Mouse (Mus musculus): ENCODE data around the gene Ccni. TPM values are rescaled to one million over a fixed set of nuclear protein-coding genes. Genes with fewer than 3 reads are reported as not detected.

Gene Ccni
- polyA plus RNA-seq, 1 experiment: 146 TPM

- H3K4me1 ChIP-seq (ENCODE audit: control insufficient read depth, insufficient read depth, low read length): no peaks in the 10 kb centered on the region
- no peak overlapping the region for H3K4me3 ChIP-seq (ENCODE audit: control insufficient read depth, low read depth, low read length)
- H3K27me3 ChIP-seq (ENCODE audit: control insufficient read depth, insufficient read depth, low read length): no peaks in the 10 kb centered on the region
- TF ChIP-seq POLR2A (IDR thresholded peaks at IDR 0.05; ENCODE audit: control insufficient read depth, low read depth, low read length): no peak
- no peak for TF ChIP-seq CTCF (IDR thresholded peaks at IDR 0.05; ENCODE audit: control insufficient read depth, insufficient read depth, insufficient replicate concordance, low read depth, low read length)
- H3K36me3 ChIP-seq (ENCODE audit: control insufficient read depth, insufficient read depth, low read length): no peaks in the 10 kb centered on the region
- H3K27ac ChIP-seq (ENCODE audit: control insufficient read depth, insufficient read depth, low read depth, low read length): no peak overlapping the region
Observed at GRCm38 (mm10) chr5:93224549-93224948, 18.3 kb upstream of the Ccni start.

DNA sequence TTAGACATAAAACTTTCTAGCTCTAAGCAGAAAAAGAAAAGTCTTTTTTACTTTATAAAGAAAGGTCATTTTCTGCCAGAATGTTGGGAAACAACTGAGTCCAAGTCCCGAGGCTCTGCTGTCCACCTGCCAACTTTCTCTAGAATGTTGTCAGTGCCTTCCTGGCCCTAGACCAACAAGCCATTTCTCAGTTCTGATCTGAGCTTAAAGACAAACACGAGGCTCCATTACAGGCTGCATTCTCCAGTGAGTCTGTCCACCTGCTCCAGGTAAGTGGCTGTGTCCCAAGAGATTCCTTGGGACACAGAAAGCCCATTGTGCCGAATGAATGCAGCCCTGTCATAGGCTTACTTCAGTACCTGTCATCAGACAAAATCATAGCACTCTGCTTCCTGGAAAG, 15.4 kb upstream of the Ccni start:
- Histone ChIP-seq H3K4me1 (ENCODE audit: control insufficient read depth, insufficient read depth, low read length) (no peaks in the 10 kb centered on the region), H3K36me3 (ENCODE audit: control insufficient read depth, insufficient read depth, low read length) (no peaks in the 10 kb centered on the region), H3K27me3 (ENCODE audit: control insufficient read depth, insufficient read depth, low read length) (no peaks in the 10 kb centered on the region), H3K27ac (ENCODE audit: control insufficient read depth, insufficient read depth, low read depth, low read length) (no peak overlapping the region), H3K4me3 (ENCODE audit: control insufficient read depth, low read depth, low read length) (no peak overlapping the region)
- TF ChIP-seq CTCF (IDR thresholded peaks at IDR 0.05; ENCODE audit: control insufficient read depth, insufficient read depth, insufficient replicate concordance, low read depth, low read length) (no peak), POLR2A (IDR thresholded peaks at IDR 0.05; ENCODE audit: control insufficient read depth, low read depth, low read length) (no peak)

DNA sequence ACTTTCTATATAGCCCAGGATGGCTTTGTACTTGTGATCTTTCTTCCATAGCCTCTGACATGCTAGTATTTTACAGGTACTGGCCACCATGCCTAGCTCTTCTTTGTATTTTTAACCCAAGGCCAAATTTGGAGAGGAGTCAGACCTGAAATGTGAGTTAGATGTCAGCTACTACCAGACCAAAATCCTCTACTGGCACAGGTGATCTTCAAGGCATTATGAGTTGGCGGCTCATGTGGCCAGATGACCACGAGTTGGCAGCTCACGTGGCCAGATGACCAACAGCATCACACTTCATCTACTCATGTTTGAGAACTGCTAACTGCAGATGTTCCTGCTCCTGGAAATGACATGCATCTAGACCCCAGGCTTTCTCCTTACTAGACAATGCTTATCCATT, 12.1 kb upstream of the Ccni start:
- H3K27ac ChIP-seq (ENCODE audit: control insufficient read depth, insufficient read depth, low read depth, low read length): no peak overlapping the region
- no peak for TF ChIP-seq POLR2A (IDR thresholded peaks at IDR 0.05; ENCODE audit: control insufficient read depth, low read depth, low read length)
- TF ChIP-seq CTCF (IDR thresholded peaks at IDR 0.05; ENCODE audit: control insufficient read depth, insufficient read depth, insufficient replicate concordance, low read depth, low read length): no peak
- no peaks in the 10 kb centered on the region for H3K27me3 ChIP-seq (ENCODE audit: control insufficient read depth, insufficient read depth, low read length)
- H3K4me3 ChIP-seq (ENCODE audit: control insufficient read depth, low read depth, low read length): no peak overlapping the region
- no peaks in the 10 kb centered on the region for H3K4me1 ChIP-seq (ENCODE audit: control insufficient read depth, insufficient read depth, low read length)
- H3K36me3 ChIP-seq (ENCODE audit: control insufficient read depth, insufficient read depth, low read length): no peaks in the 10 kb centered on the region

DNA sequence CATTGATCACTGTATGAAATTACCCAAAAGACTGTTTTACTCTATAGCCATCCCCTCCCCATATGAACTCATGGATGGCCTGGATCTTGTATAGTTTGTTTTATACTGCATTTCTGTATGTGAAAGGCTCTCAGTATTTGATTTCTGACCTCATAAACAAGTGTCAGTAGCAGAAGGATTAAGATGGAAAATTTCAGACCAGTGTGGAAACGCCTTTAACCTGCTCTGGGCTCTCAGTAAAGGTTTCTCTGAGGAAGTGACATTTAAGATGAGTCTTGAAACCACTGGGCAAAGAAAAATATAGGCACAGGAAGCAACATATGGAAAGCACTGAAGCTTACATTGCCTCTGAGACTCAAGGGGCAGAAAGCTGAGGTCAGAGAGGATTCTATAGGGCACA, 1.3 kb upstream of the Ccni start:
- no peaks in the 10 kb centered on the region for H3K27me3 ChIP-seq (ENCODE audit: control insufficient read depth, insufficient read depth, low read length)
- H3K36me3 ChIP-seq (ENCODE audit: control insufficient read depth, insufficient read depth, low read length): no peaks in the 10 kb centered on the region
- no peak for TF ChIP-seq POLR2A (IDR thresholded peaks at IDR 0.05; ENCODE audit: control insufficient read depth, low read depth, low read length)
- no peak for TF ChIP-seq CTCF (IDR thresholded peaks at IDR 0.05; ENCODE audit: control insufficient read depth, insufficient read depth, insufficient replicate concordance, low read depth, low read length)
- H3K4me1 ChIP-seq (ENCODE audit: control insufficient read depth, insufficient read depth, low read length): no peaks in the 10 kb centered on the region
- no peak overlapping the region for H3K27ac ChIP-seq (ENCODE audit: control insufficient read depth, insufficient read depth, low read depth, low read length)
- peak overlapping the region; percentile 8; the same call in 1 of the 2 replicates for H3K4me3 ChIP-seq (ENCODE audit: control insufficient read depth, low read depth, low read length)

- Histone ChIP-seq H3K27ac (ENCODE audit: control insufficient read depth, insufficient read depth, low read depth, low read length) (peak overlapping the region; percentile 97), H3K27me3 (ENCODE audit: control insufficient read depth, insufficient read depth, low read length) (no peaks in the 10 kb centered on the region), H3K4me1 (ENCODE audit: control insufficient read depth, insufficient read depth, low read length) (no peaks in the 10 kb centered on the region), H3K36me3 (ENCODE audit: control insufficient read depth, insufficient read depth, low read length) (no peaks in the 10 kb centered on the region), H3K4me3 (ENCODE audit: control insufficient read depth, low read depth, low read length) (peak overlapping the region; percentile 96)
- TF ChIP-seq CTCF (IDR thresholded peaks at IDR 0.05; ENCODE audit: control insufficient read depth, insufficient read depth, insufficient replicate concordance, low read depth, low read length) (no peak), POLR2A (IDR thresholded peaks at IDR 0.05; ENCODE audit: control insufficient read depth, low read depth, low read length) (no peak)
Observed at GRCm38 (mm10) chr5:93207006-93207348, 682 bp upstream of the Ccni start.

- Histone ChIP-seq H3K36me3 (ENCODE audit: control insufficient read depth, insufficient read depth, low read length) (no peaks in the 10 kb centered on the region; the same call in 1 of the 2 replicates), H3K27me3 (ENCODE audit: control insufficient read depth, insufficient read depth, low read length) (no peaks in the 10 kb centered on the region), H3K4me1 (ENCODE audit: control insufficient read depth, insufficient read depth, low read length) (no peaks in the 10 kb centered on the region), H3K27ac (ENCODE audit: control insufficient read depth, insufficient read depth, low read depth, low read length) (peak overlapping the region; percentile 74), H3K4me3 (ENCODE audit: control insufficient read depth, low read depth, low read length) (peak overlapping the region; percentile 96)
- TF ChIP-seq POLR2A (IDR thresholded peaks at IDR 0.05; ENCODE audit: control insufficient read depth, low read depth, low read length) (peak; percentile 36; the same call in 1 of the 2 replicates), CTCF (IDR thresholded peaks at IDR 0.05; ENCODE audit: control insufficient read depth, insufficient read depth, insufficient replicate concordance, low read depth, low read length) (no peak)
Observed at GRCm38 (mm10) chr5:93205371-93206108, 755 bp downstream of the Ccni start.

DNA sequence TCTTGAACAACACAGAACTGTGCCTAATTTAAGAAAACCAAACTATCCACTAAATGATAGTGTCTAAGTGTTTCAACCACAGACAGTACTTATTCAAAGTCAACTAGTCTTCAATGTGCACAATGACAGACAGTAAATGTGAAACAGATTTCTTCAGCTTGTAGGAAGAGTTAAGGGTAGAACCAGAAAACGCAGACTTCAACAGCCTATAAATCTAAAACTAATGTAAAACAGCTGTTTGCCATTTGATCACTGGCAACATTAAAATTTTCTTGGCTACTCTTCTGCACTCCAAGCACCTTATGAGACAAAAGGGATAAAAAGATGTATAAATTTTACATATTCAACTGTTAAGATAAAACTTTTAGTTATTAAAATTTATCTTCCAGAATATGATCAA, 5.1 kb downstream of the Ccni start:
- TF ChIP-seq POLR2A (IDR thresholded peaks at IDR 0.05; ENCODE audit: control insufficient read depth, low read depth, low read length) (no peak), CTCF (IDR thresholded peaks at IDR 0.05; ENCODE audit: control insufficient read depth, insufficient read depth, insufficient replicate concordance, low read depth, low read length) (no peak)
- H3K4me1 ChIP-seq (ENCODE audit: control insufficient read depth, insufficient read depth, low read length): no peaks in the 10 kb centered on the region
- H3K27ac ChIP-seq (ENCODE audit: control insufficient read depth, insufficient read depth, low read depth, low read length): no peak overlapping the region
- no peak overlapping the region for H3K4me3 ChIP-seq (ENCODE audit: control insufficient read depth, low read depth, low read length)
- H3K36me3 ChIP-seq (ENCODE audit: control insufficient read depth, insufficient read depth, low read length): peaks cover 1% of the 10 kb centered on the region
- H3K27me3 ChIP-seq (ENCODE audit: control insufficient read depth, insufficient read depth, low read length): no peaks in the 10 kb centered on the region
